14 mouse cellular contexts compared by ENCODE assay signal in the genomic region with DNA sequence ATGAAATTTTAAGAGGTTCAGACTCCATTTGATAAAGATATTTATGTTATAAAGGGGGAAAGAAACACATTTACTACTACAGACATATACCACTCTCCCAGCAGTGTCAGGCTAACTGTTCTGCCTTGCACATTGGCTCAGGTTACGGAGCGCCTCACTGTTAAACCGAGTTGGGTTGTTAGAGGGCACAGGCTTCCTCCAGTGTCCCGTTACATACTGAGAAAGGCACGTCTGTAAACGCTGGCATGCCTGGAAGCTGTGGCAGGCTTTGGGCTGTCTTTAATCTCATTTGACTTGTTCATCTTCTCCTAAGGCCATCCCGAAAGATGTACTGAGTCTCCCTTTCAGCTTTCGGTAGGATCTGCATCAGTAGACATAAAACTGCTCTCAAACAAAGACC.
DNase-seq lines count a peak whose midpoint lies in the region; ATAC-seq and TF ChIP-seq lines count a peak whose summit lies in the region.
"Had no signal": no experiment of that assay in that cellular context is flagged by ENCODE, and none has a peak within 500 bp of the region (broad histone marks: within the 10 kb centered on the region; RNA-seq: fewer than 3 reads in every experiment).

No protein-coding gene starts in this region.

- no peaks in the 10 kb centered on the region for H3K36me3 ChIP-seq in kidney, embryonic 14.5 days (ENCODE audit: control insufficient read depth, insufficient read depth, low read length)
- H3K36me3 ChIP-seq in kidney, adult 2 months (ENCODE audit: control insufficient read depth, insufficient read depth, low read length) = no peaks in the 10 kb centered on the region; the same call in 1 of the 2 replicates
- peaks cover 8% of the 10 kb centered on the region for H3K36me3 ChIP-seq in embryonic facial prominence, embryonic 10.5 days (replicated peaks)
- H3K36me3 ChIP-seq in limb, embryonic 13.5 days = no peaks in the 10 kb centered on the region
- no peaks in the 10 kb centered on the region for H3K36me3 ChIP-seq in neural tube, embryonic 15.5 days

- H3K9me3 ChIP-seq in kidney, embryonic 14.5 days (ENCODE audit: control insufficient read depth, low read length) = no peaks in the 10 kb centered on the region
- H3K9me3 ChIP-seq in embryonic facial prominence, embryonic 10.5 days = no peaks in the 10 kb centered on the region
- no peaks in the 10 kb centered on the region for H3K9me3 ChIP-seq in limb, embryonic 13.5 days
- H3K9me3 ChIP-seq in neural tube, embryonic 15.5 days (replicated peaks) = no peaks in the 10 kb centered on the region

- no peak overlapping the region for H3K4me3 ChIP-seq in kidney, embryonic 14.5 days (ENCODE audit: low read length)
- H3K4me3 ChIP-seq in kidney, adult 2 months (ENCODE audit: insufficient read depth, low read depth, low read length) = no peak overlapping the region
- H3K4me3 ChIP-seq in embryonic facial prominence, embryonic 10.5 days = no peak overlapping the region
- no peak overlapping the region for H3K4me3 ChIP-seq in limb, embryonic 13.5 days
- no peak overlapping the region for H3K4me3 ChIP-seq in neural tube, embryonic 15.5 days (replicated peaks)

- no peak overlapping the region for H3K9ac ChIP-seq in kidney, embryonic 14.5 days (ENCODE audit: low read depth, low read length)
- H3K9ac ChIP-seq in limb, embryonic 13.5 days = 0 out of 2 replicates have a peak overlapping the region, but pooled peaks have one; percentile 14
- H3K9ac ChIP-seq in neural tube, embryonic 15.5 days (replicated peaks) = no peak overlapping the region

- H3K4me1 ChIP-seq in kidney, embryonic 14.5 days (ENCODE audit: control insufficient read depth, insufficient read depth, low read length) = 0 out of 2 replicates have a peak, but pooled peaks cover 3% of the 10 kb centered on the region
- 0 out of 2 replicates have a peak, but pooled peaks cover 3% of the 10 kb centered on the region for H3K4me1 ChIP-seq in kidney, adult 2 months (ENCODE audit: control insufficient read depth, insufficient read depth, low read length)
- peaks cover 27% of the 10 kb centered on the region for H3K4me1 ChIP-seq in embryonic facial prominence, embryonic 10.5 days
- H3K4me1 ChIP-seq in limb, embryonic 13.5 days = peaks cover 18% of the 10 kb centered on the region
- peaks cover 12% of the 10 kb centered on the region for H3K4me1 ChIP-seq in neural tube, embryonic 15.5 days

- no peak for TF ChIP-seq POLR2A in kidney, adult 2 months (IDR thresholded peaks at IDR 0.05; ENCODE audit: low read depth, low read length)

- no peak overlapping the region for H3K27ac ChIP-seq in kidney, embryonic 14.5 days (ENCODE audit: low read depth, low read length)
- H3K27ac ChIP-seq in kidney, adult 2 months (ENCODE audit: insufficient read depth, low read depth, low read length) = no peak overlapping the region
- peak overlapping the region; percentile 77 for H3K27ac ChIP-seq in embryonic facial prominence, embryonic 10.5 days (replicated peaks)
- no peak overlapping the region for H3K27ac ChIP-seq in limb, embryonic 13.5 days
- no peak overlapping the region; the same call in 1 of the 2 replicates for H3K27ac ChIP-seq in neural tube, embryonic 15.5 days (replicated peaks)

- no peak overlapping the region for H3K4me2 ChIP-seq in kidney, embryonic 14.5 days (replicated peaks; ENCODE audit: low read depth, low read length)
- peak overlapping the region; percentile 52 for H3K4me2 ChIP-seq in limb, embryonic 13.5 days (replicated peaks)
- 0 out of 2 replicates have a peak overlapping the region, but pooled peaks have one; percentile 13 for H3K4me2 ChIP-seq in neural tube, embryonic 15.5 days
- H3K4me2 ChIP-seq: liver, embryonic 11.5 days had no signal

- DNase-seq in kidney, adult 2 months = no peak
- DNase-seq in embryonic facial prominence, embryonic 10.5 days (ENCODE audit: low spot score) = peak; percentile 72
- no peak for DNase-seq in ovary, postnatal 10 days (ENCODE audit: low spot score)
- no peak for DNase-seq in cerebellum, adult 18-20 months
- DNase-seq: heart, postnatal 14 days; kidney, adult 11 months; lung, postnatal 10 days; retina, postnatal 1 day; thymus, adult 18-20 months had no signal

- WGBS in kidney, embryonic 14.5 days = 14% methylated on average over 8 of the region's 8 CpGs
- 66% methylated on average over 8 of the region's 8 CpGs for WGBS in kidney, adult 2 months
- 11% methylated on average over 8 of the region's 8 CpGs for WGBS in embryonic facial prominence, embryonic 10.5 days
- WGBS in limb, embryonic 13.5 days = 8% methylated on average over 8 of the region's 8 CpGs
- 16% methylated on average over 8 of the region's 8 CpGs for WGBS in neural tube, embryonic 15.5 days

- H3K27me3 ChIP-seq in kidney, embryonic 14.5 days (ENCODE audit: control insufficient read depth, insufficient read depth, low read length) = no peaks in the 10 kb centered on the region
- H3K27me3 ChIP-seq in kidney, adult 2 months (replicated peaks; ENCODE audit: control insufficient read depth, insufficient read depth, low read length) = no peaks in the 10 kb centered on the region
- no peaks in the 10 kb centered on the region for H3K27me3 ChIP-seq in embryonic facial prominence, embryonic 10.5 days (replicated peaks; ENCODE audit: low read depth, poor library complexity, severe bottlenecking)
- 0 out of 2 replicates have a peak, but pooled peaks cover 3% of the 10 kb centered on the region for H3K27me3 ChIP-seq in limb, embryonic 13.5 days
- H3K27me3 ChIP-seq in neural tube, embryonic 15.5 days (replicated peaks) = no peaks in the 10 kb centered on the region

- no peak for TF ChIP-seq CTCF in kidney, adult 2 months (conservative IDR thresholded peaks at IDR 0.05; ENCODE audit: insufficient read depth, insufficient read length, low read depth, low read length)

- peak; percentile 69 for ATAC-seq in kidney, embryonic 14.5 days (ENCODE audit: low FRiP score, low TSS enrichment)
- peak; percentile 89; the same call in 1 of the 2 replicates for ATAC-seq in limb, embryonic 13.5 days (ENCODE audit: low FRiP score, low read depth)
- ATAC-seq in neural tube, embryonic 15.5 days (ENCODE audit: low FRiP score) = no peak
- ATAC-seq: forebrain, embryonic 14.5 days had no signal
